Mouse (Mus musculus): ENCODE results near the gene Bicral. TPM values are rescaled to one million over a fixed set of nuclear protein-coding genes. Genes with fewer than 3 reads are reported as not detected.
"Not testable (repeated sequence)": the region's sequence is repeated elsewhere in the genome, so short reads cannot be mapped to it uniquely, and the experiment has no call there.

Bicral gene
- total RNA-seq, 2 experiments from 2014 or later: 7.5 to 13.0 TPM

DNA sequence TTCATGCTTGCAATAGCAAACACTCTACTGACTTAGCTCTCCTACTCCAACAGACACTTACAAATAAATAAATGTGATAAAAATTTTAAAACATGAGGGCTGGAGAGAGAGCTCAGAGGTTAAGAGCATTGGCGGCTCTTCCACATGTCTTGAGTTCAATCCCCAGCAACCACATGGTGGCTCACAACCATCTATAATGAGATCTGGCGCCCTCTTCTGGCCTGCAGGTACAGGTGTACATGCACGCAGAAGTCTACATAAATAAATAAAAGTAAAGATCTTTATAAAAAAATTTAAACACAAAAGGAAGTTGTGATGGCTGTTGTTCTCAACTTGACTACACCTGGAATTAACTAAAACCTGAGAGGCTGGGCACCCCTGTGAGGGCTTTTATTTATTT lies 17.3 kb upstream of the Bicral start:
- no peak for DNase-seq

DNA sequence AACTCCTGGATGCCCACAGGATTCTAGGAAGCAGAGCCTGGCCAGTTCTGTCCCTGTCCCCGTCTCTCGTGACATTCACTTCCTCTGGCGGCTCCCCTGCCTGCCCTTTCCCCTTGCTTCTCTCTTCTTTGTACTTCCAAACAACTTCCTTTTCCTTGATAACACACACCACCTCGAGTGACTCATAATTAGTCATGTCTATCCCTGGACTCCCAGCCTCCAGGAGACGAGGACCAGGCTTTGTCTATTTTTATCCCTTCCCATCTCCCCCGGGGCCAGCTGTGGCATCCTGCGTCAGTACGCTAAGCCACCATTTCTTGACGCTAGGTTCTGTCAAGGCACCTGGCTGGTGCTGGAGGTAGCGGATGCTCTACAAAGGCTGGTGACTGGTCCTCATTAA lies 15.9 kb upstream of the Bicral start:
- peak; percentile 67 to 82 for DNase-seq

DNA sequence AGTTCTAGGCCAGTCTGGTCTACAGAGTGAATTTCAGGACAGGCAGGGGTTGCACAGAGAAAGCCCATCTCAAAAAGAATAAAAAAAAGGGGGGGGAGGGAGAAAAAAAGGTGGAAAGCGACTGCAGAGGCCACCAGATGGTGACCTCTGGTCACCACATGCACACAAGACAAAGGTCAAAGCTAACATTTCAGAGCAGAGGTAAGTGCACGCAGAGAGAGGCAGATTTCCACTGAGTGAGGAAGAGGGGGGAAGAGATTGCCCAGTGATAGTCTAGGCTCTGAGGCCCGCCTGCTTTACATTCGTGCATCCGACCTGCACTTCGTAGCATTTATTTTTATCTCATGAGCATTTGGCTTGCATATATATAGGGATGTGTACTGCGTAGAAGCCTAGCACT lies 14.5 kb upstream of the Bicral start:
- DNase-seq: no peak

DNA sequence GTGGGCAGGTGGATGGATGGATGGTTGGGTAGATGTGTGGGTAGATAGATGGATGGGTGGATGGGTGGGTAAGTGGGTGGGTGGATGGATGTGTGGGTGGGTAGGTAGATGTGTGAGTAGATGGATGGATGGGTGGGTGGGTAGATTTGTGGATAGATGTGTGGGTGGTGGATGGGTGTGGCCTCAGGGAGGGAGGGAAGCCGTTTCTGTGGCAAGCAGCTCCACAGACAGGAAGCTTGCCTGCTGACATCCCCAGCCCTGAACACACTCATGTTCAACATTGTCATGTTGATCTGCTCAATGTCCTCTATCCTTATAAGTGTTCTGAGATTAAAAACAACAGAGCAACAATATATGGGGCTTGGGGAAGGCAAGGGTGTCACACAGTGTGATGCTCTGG lies 12.6 kb upstream of the Bicral start:
- DNase-seq: no peak

DNA sequence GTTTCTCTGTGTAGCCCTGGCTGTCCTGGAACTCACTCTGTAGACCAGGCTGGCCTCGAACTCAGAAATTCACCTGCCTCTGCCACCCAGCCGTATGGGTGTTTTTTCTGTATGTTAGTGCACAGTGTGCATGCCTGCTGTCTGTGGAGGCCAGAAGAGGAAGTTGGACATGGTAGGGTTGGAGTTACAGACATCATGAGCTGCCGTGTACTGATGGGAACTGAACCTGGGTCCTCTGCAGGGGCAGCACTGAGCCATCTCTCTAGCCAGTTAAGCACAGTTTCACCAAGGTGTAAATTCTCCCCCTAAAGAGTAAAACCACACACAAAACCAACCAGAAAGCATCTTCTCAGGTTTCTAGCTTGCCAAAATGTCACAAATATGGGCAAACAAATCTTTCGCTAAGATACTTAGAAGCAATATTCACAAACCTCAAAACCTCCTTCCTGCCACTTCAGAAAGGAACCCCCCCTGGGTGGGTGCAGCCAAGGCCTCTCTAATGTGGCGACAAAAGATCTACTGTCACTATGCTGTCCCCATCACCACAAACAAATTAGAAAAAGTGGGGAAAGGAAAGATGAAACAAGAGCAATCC lies 12.0 kb upstream of the Bicral start:
- DNase-seq: no peak

DNA sequence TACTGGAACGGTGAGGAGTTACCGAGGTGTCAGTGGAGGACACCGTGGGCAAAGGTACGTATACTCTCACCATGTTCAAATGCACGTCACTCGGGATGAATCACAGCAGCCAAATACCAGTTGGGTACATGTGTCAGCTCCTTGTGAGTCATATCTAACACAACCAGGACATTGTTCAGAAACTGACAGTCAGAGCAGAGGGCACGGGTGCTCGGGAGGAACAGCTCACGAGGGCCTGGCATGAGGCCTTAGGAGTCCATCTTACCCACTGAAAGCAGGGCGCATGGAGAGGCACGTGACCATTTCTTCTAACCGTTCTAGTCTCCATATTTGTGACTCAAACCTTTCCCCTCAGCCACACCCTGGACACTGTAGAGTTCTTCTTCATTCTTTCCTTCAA lies 8.6 kb upstream of the Bicral start:
- no peak for DNase-seq

DNA sequence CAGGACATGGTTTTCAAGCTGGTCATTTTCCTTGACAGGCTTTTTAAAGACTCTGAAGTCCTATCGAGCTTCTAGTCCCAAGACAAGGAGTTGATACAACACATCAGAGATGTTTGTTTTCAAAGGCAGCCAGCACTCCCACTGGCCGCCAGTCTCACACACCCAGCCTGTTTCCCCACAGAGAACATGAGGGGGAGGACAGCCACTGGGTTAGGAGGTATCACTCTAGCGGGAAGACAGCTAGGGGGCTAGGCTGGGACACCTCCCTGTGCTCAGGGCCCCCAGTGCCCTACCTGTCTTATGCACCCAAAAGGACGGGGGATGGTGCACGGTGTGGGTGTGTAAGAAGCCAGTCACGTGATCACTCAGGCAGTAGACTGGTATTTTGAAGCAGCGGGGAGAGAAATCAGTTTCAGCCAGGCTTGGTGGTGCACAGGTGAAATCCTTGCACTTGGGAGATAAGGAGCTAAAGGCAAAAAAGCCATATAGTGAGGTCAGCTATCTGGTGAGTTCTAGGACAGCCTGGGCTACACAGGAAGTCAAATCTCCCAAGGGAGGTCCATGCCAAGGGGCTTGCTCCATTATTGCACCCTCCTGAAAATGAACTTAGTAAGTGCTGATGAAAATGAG lies 6.4 kb upstream of the Bicral start:
- no peak for DNase-seq

DNA sequence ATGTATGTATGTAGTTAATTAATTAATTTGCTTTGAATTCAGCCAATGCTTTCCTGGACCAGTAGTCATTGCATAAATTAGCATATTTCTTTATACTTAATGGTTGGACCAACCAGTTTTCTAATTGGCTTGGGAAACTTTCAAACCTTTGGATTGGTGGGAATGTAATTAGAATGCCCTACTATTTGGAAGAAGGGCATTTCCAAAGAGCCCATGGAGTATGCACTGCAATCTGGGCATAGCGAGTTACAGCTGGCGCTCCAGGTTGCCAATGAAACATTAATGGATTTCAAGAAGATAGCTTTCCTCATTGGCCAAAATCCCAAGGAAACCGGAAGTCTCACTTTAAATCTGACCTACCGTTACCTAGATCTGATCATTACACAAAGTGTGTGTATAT lies 1.8 kb upstream of the Bicral start:
- no peak for DNase-seq

DNA sequence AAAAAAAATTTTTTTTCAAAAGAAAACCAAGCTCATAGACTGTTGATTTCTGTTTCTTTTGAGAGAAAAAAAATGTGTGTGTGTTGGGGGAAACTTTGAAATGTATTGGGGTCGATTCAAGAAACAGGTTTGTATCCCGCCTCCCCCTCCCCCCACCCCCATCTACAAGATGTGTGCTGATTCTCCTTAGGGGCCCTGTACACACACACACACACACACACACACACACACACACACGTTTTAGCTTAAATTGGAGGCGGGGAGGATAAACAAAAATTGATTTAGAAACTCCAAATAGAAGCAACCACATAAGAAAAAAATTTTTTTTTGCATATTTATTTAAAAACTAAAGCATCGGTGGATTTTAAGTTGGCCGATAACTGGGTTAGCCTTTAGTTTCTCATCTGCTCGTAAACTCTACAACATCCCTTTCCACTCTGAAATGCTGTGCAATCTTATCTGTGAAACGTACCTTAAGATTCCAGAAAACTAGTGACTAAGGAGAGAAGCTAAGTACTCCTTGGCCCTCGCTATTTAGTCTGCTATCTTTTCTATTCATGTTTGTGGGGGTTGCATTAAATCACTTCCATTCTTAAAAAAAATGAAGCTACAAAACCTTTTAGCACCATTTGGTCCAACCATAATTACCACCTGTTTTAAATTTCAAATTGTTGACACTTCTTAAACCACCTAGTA lies 615 bp upstream of the Bicral start:
- no peak for DNase-seq

DNA sequence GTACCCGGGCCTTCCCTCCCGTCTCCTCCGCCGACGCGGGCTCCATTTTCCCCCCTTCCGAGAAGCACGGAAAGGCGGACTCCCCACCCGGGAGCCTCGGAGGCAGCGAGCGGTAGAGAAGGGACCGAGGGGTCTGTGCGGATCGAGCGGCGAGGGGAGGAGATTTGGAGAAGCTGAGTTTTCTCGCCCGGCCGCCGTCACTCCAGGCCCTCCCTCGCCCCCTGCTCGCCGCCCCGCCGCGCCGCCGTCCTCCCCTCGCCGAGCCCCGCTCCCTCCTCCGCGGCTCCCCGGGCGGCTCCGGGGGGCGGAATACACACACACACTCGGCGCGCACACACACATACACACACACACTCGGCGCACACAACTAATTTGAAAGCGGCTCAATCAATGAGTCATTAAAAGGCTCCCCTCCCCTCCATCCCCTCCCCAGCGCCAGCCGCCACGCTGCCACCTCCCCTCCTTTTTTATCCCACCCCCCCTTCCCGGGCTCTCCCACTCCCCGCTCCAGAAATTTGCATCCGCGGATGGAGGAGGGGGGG lies 850 bp downstream of the Bicral start:
- peak; percentile 87 to 89 for DNase-seq

DNA sequence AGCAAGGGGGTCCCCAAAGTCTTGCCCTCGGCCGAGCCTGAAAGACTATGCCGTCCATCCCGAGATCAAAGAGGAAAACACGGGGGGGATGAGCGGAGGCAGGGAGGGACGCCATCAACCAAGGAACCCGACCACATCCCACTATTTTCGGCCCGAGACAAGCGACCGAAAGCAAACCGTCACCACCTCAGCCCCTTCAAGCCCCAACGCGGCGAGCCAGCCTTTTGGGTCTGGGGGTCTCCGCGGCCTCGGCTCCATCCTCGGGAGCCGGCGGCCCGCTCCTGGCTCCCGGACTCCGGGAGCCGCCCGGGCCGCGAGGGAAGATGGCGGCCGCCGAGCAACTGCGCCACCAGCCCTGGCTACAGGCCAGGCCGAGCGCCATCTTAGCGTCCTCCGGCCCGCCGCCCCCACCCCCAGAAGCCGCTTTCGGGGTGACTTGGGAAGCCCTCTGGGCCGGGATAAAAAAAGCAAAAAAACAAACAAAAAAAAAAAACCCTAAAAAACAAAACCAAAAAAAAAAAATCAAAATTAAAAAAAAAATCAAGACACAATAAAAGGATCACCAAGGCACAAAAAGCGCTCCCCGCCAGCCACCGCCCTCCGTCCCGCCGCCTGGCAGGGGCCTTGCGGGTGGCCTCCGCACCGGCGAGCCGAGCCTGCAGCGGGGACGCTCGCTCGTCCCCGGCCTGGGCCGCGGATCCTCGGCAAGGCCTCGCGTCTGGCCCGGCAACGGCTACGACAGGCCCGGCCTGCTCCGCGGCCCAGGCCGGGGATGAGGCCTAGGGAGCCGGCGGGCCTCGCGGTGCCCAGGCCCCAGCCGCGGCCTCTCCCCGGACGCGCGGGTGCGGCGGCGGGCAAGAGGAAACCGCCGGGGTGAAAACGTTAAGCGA lies 1.6 kb downstream of the Bicral start:
- DNase-seq: peak; percentile 82 to 89

DNA sequence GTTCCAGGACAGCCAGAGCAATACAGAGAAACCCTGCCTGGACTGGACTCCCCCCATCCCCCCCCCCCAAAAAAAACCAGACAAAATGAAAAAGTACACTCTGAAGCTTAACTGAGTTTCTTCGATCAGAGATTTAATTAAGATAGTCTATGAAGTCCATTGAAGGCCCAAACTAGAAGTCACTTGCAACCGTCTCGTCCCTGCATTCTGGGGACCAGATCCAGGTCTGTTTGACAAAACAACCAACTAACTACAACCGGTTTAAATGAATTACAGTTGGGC lies 2.2 kb downstream of the Bicral start:
- DNase-seq: no peak

DNA sequence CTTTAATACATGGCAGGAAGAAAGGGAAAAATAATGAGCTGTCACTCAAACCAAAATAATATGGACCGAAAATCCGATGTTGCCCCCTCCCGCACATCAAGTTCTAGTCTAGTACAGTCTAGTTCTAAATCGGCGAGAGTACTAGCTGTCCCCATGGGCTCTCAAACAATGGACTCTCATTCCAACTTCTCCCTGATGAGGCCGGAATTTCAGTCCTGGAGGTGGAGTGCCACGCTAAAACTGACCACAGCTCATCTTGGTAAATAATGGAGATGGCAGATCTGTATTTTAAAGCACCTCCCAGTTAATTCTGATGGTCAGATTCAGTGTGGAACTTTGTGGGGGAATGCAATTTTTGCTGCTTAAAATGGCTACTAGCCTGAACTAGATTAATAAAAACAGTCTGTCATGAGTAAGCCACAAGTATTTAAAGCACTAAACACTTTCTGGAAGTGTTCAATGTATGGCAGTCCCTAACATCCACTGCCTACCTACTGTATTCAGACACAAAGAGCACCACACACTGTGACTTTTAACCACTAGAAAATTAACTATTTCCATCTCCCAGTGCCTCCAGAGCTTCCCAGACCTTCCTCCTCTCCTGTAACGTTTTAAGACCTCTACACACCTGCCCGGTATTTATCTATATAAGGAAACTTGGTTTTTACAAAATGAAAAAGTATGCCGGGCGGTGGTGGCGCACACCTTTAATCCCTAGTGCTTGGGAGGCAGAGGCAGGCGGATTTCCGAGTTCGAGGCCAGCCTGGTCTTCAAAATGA lies 2.8 kb downstream of the Bicral start:
- DNase-seq: peak; percentile 45 to 68

DNA sequence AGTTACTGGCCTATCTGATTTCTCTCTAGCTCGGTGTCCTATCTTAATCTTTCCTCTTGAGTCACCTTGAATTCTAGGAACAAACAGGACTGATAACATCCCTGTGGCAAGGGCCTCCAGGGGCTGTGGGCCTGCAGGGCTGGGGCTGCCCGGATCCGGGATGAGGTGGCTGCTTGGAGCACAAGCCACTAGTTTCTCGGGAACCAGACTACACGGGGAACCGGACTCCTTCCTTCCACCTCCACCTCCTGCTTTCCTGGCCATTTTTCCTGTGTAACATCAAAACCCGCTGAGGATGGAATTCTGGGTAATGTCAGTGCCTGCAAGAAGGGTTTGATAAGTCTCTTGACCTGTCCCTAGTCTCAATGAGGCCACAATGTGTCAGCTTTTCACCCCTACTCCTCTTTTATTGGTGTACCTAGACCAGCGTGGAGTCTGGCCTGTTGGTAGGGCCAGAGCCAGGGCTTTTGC lies 3.6 kb downstream of the Bicral start:
- DNase-seq: peak; percentile 39 to 61

DNA sequence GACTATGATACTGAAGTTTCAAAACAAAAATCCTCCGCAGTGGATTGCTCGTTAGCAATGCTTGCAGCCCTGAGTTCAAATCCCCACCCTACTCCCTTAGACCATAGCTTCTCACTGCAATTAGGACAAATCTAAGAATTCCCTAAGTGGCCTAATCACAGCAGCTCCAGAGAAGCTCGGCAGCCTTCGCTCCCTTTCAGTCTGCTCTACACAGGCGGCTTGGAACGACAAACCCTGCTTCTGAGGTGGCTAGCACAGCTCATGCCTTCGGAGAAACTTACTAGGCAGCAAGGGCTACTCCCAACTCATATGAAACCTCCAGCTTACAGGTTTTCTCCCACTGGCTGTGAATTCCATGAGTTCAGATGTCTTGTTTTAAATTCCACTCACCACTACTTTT lies 4.2 kb downstream of the Bicral start:
- DNase-seq: peak in 1 of 2 experiments; percentile 42

DNA sequence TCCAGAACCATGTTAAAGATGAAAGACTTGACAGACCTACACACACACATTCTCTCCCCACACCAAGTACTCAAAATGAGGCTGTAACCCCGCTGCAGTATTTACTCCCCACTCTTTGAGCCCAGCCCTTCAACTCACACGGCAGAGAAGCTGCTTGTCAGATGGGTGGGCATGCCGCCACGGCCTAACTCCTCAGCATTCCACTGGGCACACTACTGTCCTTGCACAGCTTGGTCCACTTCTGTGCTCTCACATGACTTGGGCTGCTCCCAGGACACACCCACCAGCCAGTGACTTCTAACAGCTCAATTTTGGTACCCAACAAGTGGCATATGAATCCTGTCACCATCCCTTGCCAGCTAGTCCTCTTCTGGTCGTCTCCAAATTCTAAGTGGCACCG lies 5.0 kb downstream of the Bicral start:
- peak; percentile 84 to 87 for DNase-seq

DNA sequence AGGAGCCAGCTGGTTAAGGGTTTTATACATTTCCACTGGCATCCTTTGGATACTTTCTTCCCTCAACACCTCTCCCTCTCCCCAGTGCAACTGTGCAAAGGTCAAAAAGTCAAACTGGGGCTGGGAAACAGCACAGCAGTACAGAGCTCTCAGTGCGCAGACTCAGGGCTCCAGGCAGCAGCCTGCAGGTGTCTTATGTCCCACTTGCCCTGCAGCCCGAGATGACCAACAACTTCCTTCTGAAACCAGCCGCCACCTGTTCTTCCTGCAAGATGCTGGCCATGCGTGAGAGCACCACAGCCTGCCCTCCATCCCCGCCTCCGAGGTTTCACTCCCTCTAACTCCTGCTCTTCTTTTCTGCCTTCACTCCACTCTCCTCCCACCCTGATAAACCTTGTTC lies 5.6 kb downstream of the Bicral start:
- DNase-seq: peak in 1 of 2 experiments; percentile 35

DNA sequence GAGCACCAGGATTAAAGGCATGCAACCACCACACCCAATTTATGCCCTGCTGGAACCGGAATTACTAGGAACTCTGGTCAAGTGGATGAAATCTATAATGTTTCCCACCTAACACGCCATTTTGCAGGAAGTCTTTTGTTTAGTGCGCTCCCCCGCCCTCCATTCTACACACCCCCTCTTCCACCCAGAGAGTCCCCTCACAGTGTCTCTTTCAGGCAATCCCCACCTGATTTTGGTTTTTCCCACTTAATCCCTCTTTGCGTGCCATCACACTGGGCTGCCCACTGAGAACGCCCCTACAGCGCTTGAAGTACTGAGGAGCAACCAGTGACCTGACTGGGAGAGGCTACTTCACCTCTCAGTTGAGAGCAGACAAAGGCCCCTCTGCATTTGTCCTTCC lies 11.1 kb downstream of the Bicral start:
- no peak for DNase-seq

DNA sequence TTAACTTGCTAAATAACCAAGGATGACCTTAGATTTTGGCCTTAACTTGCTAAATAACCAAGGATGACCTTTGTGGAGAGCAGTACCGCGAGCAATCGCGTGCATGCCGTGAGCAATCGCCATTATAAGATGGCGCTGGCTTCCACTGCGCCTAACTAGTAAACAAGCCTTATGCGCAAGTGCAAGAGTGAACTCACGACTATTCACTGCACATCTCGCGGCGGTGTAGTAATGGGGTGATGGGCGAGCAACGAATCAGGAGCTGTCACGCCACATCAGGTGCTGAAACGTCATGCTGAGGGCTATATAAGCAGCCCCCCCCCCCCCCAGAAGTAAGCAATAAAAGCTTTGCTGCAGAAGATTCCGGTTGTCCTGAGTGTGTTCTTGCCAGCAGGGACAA lies 11.7 kb downstream of the Bicral start:
- not testable (repeated sequence) for DNase-seq

DNA sequence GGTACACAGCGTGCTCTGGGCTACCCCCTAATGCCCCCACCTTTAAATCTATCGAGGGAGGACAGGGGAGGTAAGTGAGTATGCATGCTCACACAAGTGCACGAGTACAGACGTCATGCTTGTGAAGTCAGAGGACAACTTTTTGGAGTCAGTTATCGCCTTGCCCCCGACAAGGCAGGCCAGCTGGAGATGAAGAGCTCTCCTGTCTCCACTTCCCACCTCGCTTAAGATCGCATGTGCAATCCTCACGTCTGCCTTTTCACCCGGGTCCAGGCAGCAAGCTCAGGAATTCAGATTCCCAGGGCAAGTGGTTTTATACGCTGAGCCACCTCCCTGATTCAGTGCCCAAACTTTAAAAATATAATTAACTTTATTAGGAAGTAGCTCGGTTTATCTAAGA lies 13.0 kb downstream of the Bicral start:
- no peak for DNase-seq

DNA sequence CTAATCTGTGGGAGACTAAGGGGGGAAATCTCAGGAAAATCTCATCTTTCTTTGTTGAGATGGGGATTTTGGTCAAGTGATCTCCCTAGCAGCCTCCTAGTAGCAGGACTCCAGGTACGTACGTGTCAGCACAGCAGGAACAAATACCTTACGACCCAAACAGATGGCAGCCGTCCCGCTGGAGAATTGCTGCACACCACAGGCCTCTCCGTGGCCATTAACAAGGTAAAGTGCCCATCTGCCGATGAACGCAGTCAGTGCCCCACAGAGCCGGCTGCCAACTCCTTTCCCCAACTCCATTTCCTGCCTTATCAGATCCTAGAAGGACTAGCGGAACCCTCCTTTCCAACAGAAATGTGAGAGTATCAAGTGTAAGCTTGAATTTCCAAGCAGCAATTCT lies 13.5 kb downstream of the Bicral start:
- no peak for DNase-seq

DNA sequence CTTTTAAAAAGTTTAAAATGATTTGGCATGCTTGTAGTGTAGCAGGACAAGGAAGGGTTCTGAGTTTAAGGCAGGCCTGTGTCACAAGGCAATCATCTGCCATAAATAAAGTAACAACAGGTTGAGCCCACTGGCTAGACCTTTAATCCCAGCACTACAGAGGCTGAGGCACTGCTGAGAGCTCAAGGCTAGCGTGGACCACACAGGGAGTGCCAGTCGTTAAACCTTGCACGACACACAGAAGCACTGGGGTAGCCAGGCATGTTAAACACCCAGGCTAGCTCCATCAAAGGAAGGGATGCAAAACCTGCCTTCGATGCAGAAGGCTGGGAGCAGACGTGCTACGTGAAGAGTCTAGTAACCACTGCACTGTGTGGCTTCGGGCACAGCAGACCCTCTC lies 14.6 kb downstream of the Bicral start:
- DNase-seq: no peak
